Mouse (Mus musculus): ENCODE data around the gene Dtnb. TPM values are rescaled to one million over a fixed set of nuclear protein-coding genes. Genes with fewer than 3 reads are reported as not detected.

Gene Dtnb
- polyA plus RNA-seq, 1 experiment from 2014 or later, result 32.0 TPM

GRCm38 (mm10) chr12:3548582-3549211 is 23.5 kb upstream of the Dtnb start:
- no peaks in the 10 kb centered on the region for H3K27me3 ChIP-seq
- 32% methylated on average over 5 of the region's 5 CpGs for WGBS

GRCm38 (mm10) chr12:3550280-3550679 is 21.9 kb upstream of the Dtnb start:
- Histone ChIP-seq H3K4me1 (0 out of 2 replicates have a peak, but pooled peaks cover 4% of the 10 kb centered on the region), H3K36me3 (no peaks in the 10 kb centered on the region), H3K9ac (no peak overlapping the region), H3K27me3 (no peaks in the 10 kb centered on the region), H3K9me3 (no peaks in the 10 kb centered on the region), H3K4me3 (no peak overlapping the region), H3K27ac (no peak overlapping the region), H3K4me2 (no peak overlapping the region)
- 14% methylated on average over 13 of the region's 13 CpGs for WGBS
- 0 out of 2 replicates have a peak, but pooled peaks have one; percentile 27 for ATAC-seq (ENCODE audit: borderline replicate concordance, extremely low read depth, low FRiP score, low TSS enrichment)

More at GRCm38 (mm10) chr12:3548582-3549211, 23.5 kb upstream of the Dtnb start:
- Histone ChIP-seq H3K4me1 (0 out of 2 replicates have a peak, but pooled peaks cover 4% of the 10 kb centered on the region), H3K9me3 (no peaks in the 10 kb centered on the region), H3K36me3 (no peaks in the 10 kb centered on the region), H3K9ac (no peak overlapping the region), H3K4me3 (no peak overlapping the region), H3K4me2 (no peak overlapping the region), H3K27ac (no peak overlapping the region)
- ATAC-seq (ENCODE audit: borderline replicate concordance, extremely low read depth, low FRiP score, low TSS enrichment), result no peak

GRCm38 (mm10) chr12:3557414-3558319 is 14.5 kb upstream of the Dtnb start:
- Histone ChIP-seq H3K27ac (no peak overlapping the region), H3K4me2 (no peak overlapping the region), H3K9me3 (no peaks in the 10 kb centered on the region), H3K36me3 (no peaks in the 10 kb centered on the region), H3K4me1 (no peaks in the 10 kb centered on the region), H3K9ac (no peak overlapping the region), H3K27me3 (no peaks in the 10 kb centered on the region), H3K4me3 (no peak overlapping the region)
- 49% methylated on average over 9 of the region's 9 CpGs for WGBS
- no peak for ATAC-seq (ENCODE audit: borderline replicate concordance, extremely low read depth, low FRiP score, low TSS enrichment)

- WGBS, result 24% methylated on average over 1 of the region's 1 CpGs
- no peak for ATAC-seq (ENCODE audit: borderline replicate concordance, extremely low read depth, low FRiP score, low TSS enrichment)
Observed at GRCm38 (mm10) chr12:3560596-3560995, 11.6 kb upstream of the Dtnb start.

GRCm38 (mm10) chr12:3561032-3561431 is 11.1 kb upstream of the Dtnb start:
- H3K9ac ChIP-seq, result no peak overlapping the region
- ATAC-seq (ENCODE audit: borderline replicate concordance, extremely low read depth, low FRiP score, low TSS enrichment), result no peak
- no peaks in the 10 kb centered on the region for H3K36me3 ChIP-seq
- no peaks in the 10 kb centered on the region for H3K4me1 ChIP-seq
- 79% methylated on average over 6 of the region's 6 CpGs for WGBS
- no peak overlapping the region for H3K4me2 ChIP-seq
- no peak overlapping the region for H3K4me3 ChIP-seq
- H3K9me3 ChIP-seq, result no peaks in the 10 kb centered on the region
- no peak overlapping the region for H3K27ac ChIP-seq
- H3K27me3 ChIP-seq, result no peaks in the 10 kb centered on the region

More at GRCm38 (mm10) chr12:3560596-3560995, 11.6 kb upstream of the Dtnb start:
- no peaks in the 10 kb centered on the region for H3K36me3 ChIP-seq
- H3K4me3 ChIP-seq, result no peak overlapping the region
- H3K27ac ChIP-seq, result no peak overlapping the region
- no peaks in the 10 kb centered on the region for H3K9me3 ChIP-seq
- no peak overlapping the region for H3K9ac ChIP-seq
- H3K4me1 ChIP-seq, result no peaks in the 10 kb centered on the region
- no peaks in the 10 kb centered on the region for H3K27me3 ChIP-seq
- H3K4me2 ChIP-seq, result no peak overlapping the region

- Histone ChIP-seq H3K27ac (no peak overlapping the region), H3K4me1 (no peaks in the 10 kb centered on the region), H3K4me3 (no peak overlapping the region), H3K36me3 (no peaks in the 10 kb centered on the region), H3K9me3 (no peaks in the 10 kb centered on the region), H3K27me3 (no peaks in the 10 kb centered on the region), H3K9ac (no peak overlapping the region), H3K4me2 (no peak overlapping the region)
- ATAC-seq (ENCODE audit: borderline replicate concordance, extremely low read depth, low FRiP score, low TSS enrichment), result no peak
- WGBS, result 90% methylated on average over 10 of the region's 10 CpGs
Observed at GRCm38 (mm10) chr12:3562806-3563205, 9.4 kb upstream of the Dtnb start.

GRCm38 (mm10) chr12:3563659-3564058 is 8.5 kb upstream of the Dtnb start:
- H3K9ac ChIP-seq, result no peak overlapping the region
- ATAC-seq (ENCODE audit: borderline replicate concordance, extremely low read depth, low FRiP score, low TSS enrichment), result no peak
- H3K4me1 ChIP-seq, result no peaks in the 10 kb centered on the region
- no peaks in the 10 kb centered on the region for H3K36me3 ChIP-seq
- no peak overlapping the region for H3K4me3 ChIP-seq
- H3K27me3 ChIP-seq, result no peaks in the 10 kb centered on the region
- H3K9me3 ChIP-seq, result no peaks in the 10 kb centered on the region
- no peak overlapping the region for H3K4me2 ChIP-seq
- WGBS, result 79% methylated on average over 4 of the region's 4 CpGs
- no peak overlapping the region for H3K27ac ChIP-seq

- H3K27ac ChIP-seq, result no peak overlapping the region
- H3K27me3 ChIP-seq, result no peaks in the 10 kb centered on the region
- no peak overlapping the region for H3K4me3 ChIP-seq
- no peak overlapping the region for H3K9ac ChIP-seq
- no peaks in the 10 kb centered on the region for H3K9me3 ChIP-seq
- H3K36me3 ChIP-seq, result no peaks in the 10 kb centered on the region
- WGBS, result 46% methylated on average over 5 of the region's 5 CpGs
- no peak for ATAC-seq (ENCODE audit: borderline replicate concordance, extremely low read depth, low FRiP score, low TSS enrichment)
- peaks cover 7% of the 10 kb centered on the region for H3K4me1 ChIP-seq
- no peak overlapping the region for H3K4me2 ChIP-seq
Observed at GRCm38 (mm10) chr12:3568461-3568991, 3.7 kb upstream of the Dtnb start.

- Histone ChIP-seq H3K4me2 (no peak overlapping the region), H3K27me3 (no peaks in the 10 kb centered on the region), H3K9ac (no peak overlapping the region), H3K36me3 (no peaks in the 10 kb centered on the region), H3K4me1 (peaks cover 7% of the 10 kb centered on the region), H3K9me3 (no peaks in the 10 kb centered on the region), H3K4me3 (no peak overlapping the region), H3K27ac (no peak overlapping the region)
- WGBS, result 71% methylated on average over 4 of the region's 4 CpGs
- no peak for ATAC-seq (ENCODE audit: borderline replicate concordance, extremely low read depth, low FRiP score, low TSS enrichment)
Observed at GRCm38 (mm10) chr12:3570711-3571400, 1.3 kb upstream of the Dtnb start.

- Histone ChIP-seq H3K27ac (peak overlapping the region; percentile 93), H3K4me2 (peak overlapping the region; percentile 78), H3K27me3 (no peaks in the 10 kb centered on the region), H3K9me3 (no peaks in the 10 kb centered on the region), H3K9ac (peak overlapping the region; percentile 83), H3K4me1 (peaks cover 7% of the 10 kb centered on the region), H3K36me3 (no peaks in the 10 kb centered on the region), H3K4me3 (peak overlapping the region; percentile 90)
- WGBS, result 1% methylated on average over 49 of the region's 53 CpGs
- peak; percentile 86 for ATAC-seq (ENCODE audit: borderline replicate concordance, extremely low read depth, low FRiP score, low TSS enrichment)
Observed at GRCm38 (mm10) chr12:3572581-3573397, 608 bp downstream of the Dtnb start.

- H3K27me3 ChIP-seq, result no peaks in the 10 kb centered on the region
- peak overlapping the region; percentile 83 for H3K9ac ChIP-seq
- peak overlapping the region; percentile 90 for H3K4me3 ChIP-seq
- no peak for ATAC-seq (ENCODE audit: borderline replicate concordance, extremely low read depth, low FRiP score, low TSS enrichment)
- peaks cover 7% of the 10 kb centered on the region for H3K4me1 ChIP-seq
- H3K27ac ChIP-seq, result peak overlapping the region; percentile 93; the same call in 1 of the 2 replicates
- no peaks in the 10 kb centered on the region for H3K36me3 ChIP-seq
- peak overlapping the region; percentile 78 for H3K4me2 ChIP-seq
- H3K9me3 ChIP-seq, result no peaks in the 10 kb centered on the region
- whole genome bisulfite sequencing, result 22% methylated on average over 6 of the region's 6 CpGs
Observed at GRCm38 (mm10) chr12:3573410-3573809, 1.2 kb downstream of the Dtnb start.
